Mouse (Mus musculus) left cerebral cortex, adult 9 months (tissue): ENCODE measurements at regions not wholly inside any gene's neighbourhood (a gene's known extent, or its start where the extent isn't known, plus 50 kb on each side); places are given as distances from the start of the nearest gene placed in this dataset.
A peak's percentile ranks its signal among the peaks of the same experiment; 100 is the strongest.

Experiments used
- DNase-seq, 2 experiments: peaks; one replicate each; pipeline ENCODE4 v3.0.0; 2022; ENCODE audit warnings: low spot score in 2 of 2

DNA sequence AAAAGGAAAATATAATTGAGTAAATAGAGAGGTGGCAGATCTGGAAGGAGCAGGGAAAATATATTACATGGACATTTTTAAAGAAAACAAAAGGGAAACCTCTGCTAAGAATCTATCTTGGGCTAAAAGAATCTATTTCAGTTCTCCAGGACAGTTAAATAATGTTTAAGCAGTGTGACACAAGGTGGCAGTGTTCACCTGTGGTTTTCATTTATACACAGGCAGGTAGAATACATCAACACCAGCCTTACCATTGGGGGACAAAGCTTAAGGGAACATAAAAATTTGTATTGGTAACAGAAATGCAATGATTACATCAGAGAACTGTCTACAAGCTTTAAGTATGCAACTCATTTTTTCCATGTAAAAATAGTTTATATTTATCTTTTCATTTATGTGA lies 78.2 kb upstream of the Cldn34d start:
- peak in 1 of 2 experiments; percentile 32 for DNase-seq
